Mouse (Mus musculus): ENCODE data around the gene Ensa.
"Not testable (repeated sequence)": the region's sequence is repeated elsewhere in the genome, so short reads cannot be mapped to it uniquely, and the experiment has no call there.

The Ensa gene

DNA sequence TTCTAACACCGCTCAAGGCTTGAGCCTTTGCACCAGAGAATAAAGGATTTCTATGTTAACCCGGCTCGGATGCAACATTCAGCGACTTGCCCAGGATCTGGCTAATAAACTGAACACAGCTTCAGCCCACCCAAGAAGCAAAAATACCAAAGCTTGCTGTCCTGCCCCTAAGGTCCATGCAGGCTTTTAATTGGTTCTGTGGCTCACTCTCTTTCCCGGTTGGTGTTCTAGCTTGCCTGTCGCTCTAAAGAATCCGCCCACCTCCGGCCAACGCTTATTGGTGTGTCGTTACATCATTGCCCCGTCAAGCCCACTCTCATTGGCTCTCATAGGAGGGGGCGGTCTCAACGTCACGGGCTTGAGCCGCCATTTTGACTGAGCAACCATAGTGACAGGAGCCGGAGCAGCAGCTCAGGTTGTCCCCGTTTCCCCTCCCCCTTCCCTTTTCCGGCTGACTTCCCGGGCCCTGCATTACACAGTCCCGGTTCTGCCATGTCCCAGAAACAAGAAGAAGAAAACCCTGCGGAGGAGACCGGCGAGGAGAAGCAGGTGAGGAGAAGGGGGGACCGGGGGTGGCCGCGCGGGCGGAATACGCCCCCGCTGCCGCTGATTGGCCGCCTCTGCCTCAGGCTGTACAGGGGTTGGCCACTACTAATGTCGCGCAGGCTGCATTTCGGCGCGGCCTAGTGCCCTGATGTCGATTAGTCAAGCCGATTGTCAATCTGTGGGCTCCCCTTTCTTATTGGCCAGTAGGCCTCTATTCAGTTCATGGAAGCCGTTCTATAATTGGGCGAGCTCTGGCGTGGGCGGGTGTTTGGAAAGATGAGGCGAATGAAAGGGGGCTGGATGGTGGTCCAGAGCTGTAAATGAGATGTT is at the start of gene Ensa:
Gene Ensa, plus strand, starts transcription at position 366 of the 876 bp plus-strand sequence.
- DNase-seq (ENCODE audit: low spot score in 2 of 2), result peak; percentile 98 to 99

DNA sequence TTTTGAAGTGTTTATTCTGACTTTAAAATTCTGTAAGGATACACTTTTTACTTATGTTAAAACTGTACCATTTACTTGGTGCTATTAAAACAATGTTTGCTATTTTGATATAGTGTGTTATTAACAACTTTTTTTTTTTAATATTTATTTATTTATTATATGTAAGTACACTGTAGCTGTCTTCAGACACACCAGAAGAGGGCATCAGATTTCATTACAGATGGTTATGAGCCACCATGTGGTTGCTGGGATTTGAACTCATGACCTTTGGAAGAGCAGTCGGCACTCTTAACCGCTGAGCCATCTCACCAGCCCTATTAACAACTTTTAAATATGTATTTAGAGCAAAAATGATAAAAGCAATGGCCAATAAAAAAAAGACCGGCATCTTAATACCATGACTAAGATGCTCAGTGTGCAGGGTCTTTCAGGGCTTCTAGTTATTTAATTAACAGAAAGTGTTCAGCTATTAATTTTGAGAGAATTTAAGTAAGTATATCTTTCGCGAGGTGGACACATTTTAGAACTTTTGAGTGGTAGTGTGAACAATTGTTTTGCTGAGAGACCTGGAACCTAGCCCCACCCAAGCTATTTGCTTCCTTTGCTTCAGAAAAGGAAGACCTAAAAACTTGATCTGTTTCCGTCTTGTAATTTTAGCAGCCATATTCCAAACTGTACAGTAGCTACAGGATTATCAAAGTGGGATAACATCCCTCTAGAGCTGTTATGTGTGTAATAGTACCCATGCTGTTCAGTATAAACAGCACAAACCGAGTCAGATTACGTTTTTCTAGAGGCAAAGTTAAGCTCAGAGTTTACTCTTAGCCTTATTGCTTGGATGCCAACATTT is 36.8 kb upstream of the Ensa start:
- peak; percentile 1 to 2 for DNase-seq (ENCODE audit: low spot score in 2 of 2)

DNA sequence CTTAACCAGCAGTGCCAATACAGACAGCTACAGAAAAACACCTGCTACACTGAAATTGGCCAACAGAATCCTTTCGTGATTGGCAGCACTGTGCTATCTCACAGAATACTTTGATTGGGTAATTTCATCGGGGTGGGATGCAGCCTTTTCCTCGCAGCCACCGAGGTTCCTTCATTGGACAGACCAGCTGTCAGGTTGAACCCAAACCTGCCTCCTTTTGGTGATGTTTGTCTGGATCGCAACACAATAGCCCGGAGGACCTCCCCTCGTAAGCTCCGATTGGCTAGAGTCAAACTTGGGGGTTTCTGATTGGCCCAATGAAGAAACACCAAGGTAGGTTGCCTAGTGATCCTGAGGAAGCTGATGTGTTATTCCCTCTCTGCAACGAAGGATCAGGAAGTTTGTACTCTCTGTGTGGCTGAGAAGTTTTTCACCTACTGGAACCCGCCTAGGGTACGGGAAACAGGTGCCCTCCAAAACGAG is 36.1 kb upstream of the Ensa start, which contains the start of gene Golph3l:
Gene Golph3l, plus strand, starts transcription at position 331 of the 483 bp plus-strand sequence.
- peak; percentile 97 for DNase-seq (ENCODE audit: low spot score in 2 of 2)

DNA sequence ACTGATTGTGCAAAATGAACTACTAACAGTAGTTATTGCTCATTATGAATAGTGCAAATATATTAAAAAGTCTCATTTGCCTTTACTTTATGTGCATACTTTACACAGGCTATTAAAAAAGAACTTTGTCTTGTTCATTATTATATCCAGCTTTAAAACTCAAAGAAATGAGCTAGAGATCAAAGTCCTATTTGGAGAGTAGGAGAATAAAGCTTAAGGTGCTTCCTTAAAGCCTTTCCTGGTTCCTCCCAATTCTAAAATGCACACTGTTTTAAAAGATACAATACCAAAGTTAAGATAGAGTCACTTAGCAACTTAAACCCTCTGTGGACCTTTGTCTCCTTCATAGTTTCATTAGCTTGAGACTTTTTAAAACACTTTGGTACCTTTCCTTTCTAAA is 26.1 kb upstream of the Ensa start:
- no peak for DNase-seq (ENCODE audit: low spot score in 2 of 2)

DNA sequence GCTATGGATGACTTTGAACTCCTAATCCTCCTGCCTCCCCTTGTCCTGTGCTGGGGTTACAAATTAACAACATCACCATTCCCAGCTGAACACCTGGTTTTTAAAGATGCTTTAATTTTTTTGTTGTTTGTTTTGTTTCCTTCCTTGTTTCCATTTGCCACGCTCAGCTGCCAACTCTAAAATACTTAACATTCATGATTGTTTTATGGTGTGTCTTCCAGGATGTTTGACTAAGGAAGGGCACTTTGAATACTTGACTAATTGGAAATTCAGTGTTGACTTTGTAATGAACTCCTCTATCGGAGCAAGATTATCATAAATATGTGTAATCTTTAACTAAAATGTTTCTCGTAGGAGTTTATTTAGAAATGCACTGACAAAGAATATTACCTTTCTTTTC is 23.5 kb upstream of the Ensa start:
- DNase-seq (ENCODE audit: low spot score in 2 of 2), result no peak

DNA sequence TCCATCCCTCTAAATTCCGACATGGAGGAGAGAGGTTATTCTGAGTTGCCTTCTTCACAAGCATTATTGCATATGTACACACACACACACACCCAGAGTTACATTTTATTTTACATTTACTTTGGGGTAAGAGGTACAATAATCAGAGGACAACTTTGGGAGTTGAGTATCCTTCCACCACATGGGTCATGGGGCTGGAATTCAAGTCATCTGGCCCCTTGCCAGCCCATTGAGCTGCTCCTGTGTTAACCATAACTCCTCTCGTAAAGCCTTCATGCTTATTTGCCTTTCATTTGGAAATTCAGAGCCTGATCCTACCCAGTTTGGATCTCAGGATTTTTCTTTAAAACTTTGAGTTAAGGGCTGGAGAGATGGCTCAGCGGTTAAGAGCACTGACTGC is 18.7 kb upstream of the Ensa start:
- DNase-seq (ENCODE audit: low spot score in 2 of 2), result no peak

DNA sequence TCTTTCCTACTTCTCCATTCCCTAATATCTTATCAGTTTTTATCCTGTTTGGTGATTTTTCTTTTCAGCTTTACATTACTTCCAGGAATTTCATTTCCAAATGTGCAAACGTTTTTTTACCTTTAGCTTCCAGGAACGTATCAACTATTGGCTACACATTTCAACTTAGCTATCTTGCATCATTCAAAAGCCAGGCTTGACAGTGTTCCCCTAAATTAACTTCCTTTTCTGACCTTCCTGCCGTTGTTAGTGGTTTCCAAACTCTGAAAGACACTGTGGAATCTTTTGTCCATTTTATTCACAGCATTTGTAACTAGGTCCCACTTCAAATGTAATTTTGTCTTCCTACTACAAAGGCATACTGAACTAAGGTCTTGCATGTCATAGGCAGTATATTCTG is 15.6 kb upstream of the Ensa start:
- DNase-seq (ENCODE audit: low spot score in 2 of 2), result no peak

DNA sequence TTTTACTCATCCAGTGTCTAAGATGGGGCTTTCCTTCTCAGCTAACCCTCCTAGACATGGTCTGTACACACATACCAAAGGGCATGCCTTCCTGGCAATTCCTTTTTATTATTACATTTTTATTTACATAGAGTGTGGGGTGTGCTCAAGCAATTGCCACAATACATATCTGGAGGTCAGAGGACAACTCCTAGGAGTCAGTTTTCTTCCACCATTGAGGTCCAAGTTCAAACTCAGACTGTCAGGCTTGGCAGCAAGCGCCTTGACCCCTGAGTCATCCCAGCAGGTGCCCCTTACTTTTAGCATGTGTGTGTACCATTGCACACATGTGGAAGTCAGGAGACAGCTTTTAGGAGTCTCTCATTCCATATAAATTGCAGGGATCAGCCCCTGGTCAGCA is 10.8 kb upstream of the Ensa start:
- DNase-seq (ENCODE audit: low spot score in 2 of 2), result no peak

DNA sequence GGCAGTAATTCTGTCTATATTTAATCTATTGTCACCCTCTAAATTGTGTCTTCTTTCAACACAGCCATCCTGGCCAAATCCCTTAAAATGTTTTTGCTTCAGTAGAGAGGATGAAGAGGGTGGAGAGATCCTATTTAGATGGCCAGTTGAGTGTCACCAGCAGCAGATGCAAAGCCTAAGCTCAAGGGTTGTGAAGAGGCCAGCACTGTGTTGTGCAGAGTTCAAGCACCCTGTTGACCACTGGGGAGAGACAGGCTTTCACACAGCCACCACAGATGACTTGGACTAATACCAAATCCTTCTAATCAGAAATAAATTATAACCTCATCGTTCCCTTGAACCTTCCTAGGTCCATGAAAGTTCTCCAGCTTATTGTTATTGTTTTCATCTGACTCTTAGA is 6.3 kb upstream of the Ensa start:
- DNase-seq (ENCODE audit: low spot score in 2 of 2), result no peak

DNA sequence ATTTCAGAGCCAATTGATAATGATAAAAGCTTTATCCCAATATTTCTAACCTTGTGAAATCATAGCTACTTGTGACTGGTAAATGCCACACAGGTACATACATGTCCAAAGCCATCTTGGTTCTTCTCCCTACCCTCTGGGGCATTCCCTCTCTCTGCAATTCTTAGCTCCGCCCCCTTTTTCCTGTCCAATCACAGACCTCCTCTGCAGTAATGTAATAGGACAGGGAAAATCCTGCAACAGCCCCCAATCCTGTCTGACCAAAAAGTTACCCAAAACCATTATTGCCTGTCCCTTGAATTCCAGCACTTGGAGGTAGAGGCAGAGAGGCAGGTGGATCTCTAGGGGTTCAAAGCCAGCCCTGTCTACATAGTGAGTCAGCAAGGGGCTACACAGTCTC is 3.6 kb upstream of the Ensa start:
- DNase-seq (ENCODE audit: low spot score in 2 of 2), result no peak

DNA sequence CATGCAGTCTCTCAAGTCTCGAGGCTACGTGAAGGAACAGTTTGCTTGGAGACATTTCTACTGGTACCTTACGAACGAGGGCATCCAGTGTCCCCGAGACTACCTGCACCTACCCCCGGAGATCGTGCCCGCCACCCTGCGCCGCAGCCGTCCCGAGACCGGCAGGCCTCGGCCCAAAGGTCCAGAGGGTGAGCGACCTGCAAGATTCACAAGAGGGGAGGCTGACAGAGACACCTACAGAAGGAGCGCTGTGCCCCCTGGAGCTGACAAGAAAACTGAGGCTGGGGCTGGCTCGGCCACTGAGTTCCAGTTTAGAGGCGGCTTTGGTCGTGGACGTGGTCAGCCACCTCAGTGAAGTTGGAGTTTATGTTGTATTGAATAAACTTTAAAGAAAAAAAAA is 2.4 kb upstream of the Ensa start:
- not testable (repeated sequence) for DNase-seq (ENCODE audit: low spot score in 2 of 2)

DNA sequence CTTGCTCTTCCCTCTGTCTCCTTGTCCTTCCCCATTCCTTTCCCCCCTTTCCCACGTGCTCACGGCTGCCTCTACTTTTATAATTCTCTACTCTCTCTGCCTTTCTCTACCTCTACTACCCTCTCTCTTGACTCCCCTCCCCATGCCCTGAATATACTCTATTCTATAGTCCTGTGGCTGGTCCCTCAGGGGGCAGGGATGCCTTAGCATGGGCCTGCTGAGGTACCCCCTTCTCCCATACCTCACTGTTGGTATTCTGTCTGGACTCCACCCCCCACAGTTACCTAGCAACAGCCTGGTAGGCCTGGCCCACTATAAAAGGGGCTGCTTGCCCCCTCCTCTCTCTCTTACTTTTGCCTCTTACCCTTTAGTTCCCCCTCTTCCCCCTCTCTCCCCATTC is 1.2 kb upstream of the Ensa start:
- DNase-seq (ENCODE audit: low spot score in 2 of 2), result no peak

DNA sequence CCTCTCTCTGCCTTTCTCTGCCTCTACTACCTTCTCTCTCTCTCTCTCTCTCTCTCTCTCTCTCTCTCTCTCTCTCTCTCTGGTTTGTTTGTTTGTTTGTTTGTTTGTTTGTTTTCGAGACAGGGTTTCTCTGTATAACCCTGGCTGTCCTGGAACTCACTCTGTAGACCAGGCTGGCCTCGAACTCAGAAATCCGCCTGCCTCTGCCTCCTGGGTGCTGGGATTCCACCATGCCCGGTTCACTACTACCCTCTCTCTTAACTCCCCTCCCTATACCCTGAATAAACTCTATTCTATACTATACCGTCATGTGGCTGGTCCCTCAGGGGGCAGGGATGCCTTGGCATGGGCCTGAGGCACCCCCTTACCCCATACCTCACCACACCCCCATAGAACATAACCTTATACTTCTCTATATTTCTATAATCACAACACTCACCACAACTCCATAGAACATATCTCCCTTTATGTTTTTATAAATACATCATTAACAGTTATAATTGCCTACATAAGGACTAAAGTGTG is 740 bp upstream of the Ensa start:
- DNase-seq (ENCODE audit: low spot score in 2 of 2), result not testable (repeated sequence)

DNA sequence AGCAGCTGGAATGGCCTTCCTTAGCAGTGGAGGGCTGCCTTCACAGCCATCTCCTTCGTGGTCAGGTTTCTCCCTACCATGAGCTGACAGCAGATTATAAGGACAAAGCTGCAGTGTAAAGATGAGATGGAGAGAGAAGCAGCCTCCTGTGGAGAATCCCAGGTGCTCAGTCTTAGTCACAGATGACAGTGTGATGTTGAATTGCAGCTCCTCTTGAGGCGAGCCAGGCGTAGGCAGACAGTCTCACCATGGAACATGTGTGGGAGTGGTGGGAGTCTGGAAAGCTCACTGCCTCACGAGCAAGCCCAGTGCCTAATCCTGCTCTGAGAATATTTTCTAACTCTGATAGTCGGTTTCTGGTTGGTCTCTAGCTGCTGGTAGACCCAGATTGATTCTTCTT is 3.0 kb downstream of the Ensa start:
- DNase-seq (ENCODE audit: low spot score in 2 of 2), result no peak

DNA sequence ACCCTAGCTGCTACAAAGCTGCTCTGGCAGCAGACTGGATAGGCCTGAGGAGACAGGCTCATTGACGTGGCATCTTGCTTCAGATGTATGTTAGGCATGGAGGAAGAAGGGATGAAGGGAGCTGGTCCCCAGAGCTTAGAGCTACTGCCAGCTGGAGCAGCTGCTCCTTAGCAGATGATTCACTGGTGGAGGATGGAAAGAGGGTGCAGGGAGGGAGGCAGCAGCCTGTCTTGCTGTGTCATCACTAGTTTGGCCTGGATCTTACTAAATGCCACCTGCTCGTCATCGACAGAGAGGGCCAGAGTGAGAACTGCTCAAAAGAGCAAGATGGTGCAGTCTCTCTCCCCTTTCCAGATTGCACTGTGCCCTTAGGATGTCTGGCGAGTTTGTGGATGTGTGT is 5.0 kb downstream of the Ensa start:
- no peak for DNase-seq (ENCODE audit: low spot score in 2 of 2)

DNA sequence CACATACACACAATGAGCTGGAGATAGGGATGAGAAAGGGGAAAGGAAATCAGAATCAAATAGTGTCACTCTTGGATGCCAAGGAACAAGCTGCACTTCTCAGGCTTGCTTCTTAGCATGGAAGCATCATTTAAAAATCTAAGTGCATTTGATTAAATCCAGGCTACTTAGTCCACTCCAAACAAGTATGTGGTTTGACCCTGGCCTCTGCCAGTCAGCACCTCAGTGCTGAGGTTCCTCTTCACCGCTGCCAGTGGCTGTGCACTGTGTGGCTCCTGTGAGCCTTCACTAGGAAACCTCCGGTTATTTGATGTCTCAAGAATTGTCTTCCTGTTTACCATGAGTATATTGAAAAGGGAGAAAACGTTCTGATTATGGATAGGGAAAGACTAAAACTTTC is 6.1 kb downstream of the Ensa start:
- no peak for DNase-seq (ENCODE audit: low spot score in 2 of 2)

DNA sequence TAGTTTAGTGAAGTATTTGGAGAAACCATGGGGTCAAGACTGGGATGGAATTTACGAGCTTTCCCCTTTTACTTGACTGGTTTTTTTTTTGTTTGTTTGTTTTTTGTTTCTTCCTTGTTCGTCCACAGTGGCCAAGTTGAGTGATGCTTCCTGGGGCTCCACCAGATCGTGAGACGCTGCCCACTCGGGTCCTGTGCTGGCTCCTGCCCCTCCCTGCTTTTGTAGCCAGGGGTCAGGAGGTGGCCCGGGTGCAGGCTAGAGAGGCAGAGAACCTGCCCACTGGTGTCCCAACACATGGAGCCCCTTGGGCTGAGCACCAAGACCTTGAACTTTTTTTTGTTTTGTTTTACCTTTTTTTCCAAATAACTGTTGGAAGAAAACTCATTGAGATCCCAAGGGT is 6.5 kb downstream of the Ensa start:
- DNase-seq (ENCODE audit: low spot score in 2 of 2), result no peak

DNA sequence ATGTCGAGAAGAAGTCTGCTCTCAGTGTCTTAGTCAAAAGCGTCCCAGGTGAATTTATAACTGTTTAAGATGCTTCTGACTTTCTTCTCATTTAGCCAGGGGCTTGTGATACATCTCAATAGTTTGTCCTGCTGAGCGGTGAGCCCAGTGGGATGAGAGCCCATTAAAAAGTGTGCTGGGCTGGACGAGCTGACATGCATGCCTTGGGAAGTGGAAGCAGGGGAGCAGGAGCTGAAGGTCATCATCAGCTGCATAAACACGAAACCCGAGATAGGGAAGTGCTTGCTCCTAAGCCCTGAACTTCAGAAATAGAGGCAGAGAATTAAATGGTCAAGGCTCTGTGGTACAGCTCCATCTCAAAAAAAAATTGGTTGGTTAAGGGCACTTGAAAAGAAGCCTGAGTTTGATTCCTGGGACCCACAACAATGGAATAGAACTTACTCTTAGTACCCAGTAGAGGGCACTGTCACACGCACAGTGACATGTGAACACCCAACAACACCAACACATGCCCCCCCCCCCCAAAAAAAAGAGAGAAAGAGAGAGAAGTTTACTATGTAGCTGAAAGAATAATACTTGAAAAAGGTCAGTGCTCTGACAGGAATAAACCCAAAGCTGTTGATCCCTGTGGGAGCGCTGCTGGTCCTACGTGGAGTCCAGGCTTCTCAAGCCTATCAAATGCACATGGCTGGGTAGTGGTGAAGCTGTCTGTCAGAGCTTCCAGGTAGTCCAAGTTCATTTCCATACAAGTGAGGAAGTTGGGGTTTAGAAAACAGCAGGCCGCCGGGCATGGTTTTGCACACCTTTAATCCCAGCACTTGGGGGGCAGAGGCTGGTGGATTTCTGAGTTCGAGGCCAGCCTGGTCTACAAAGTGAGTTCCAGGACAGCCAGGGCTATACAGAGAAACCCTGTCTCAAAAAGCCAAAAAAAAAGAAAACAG is 8.1 kb downstream of the Ensa start:
- DNase-seq (ENCODE audit: low spot score in 2 of 2), result no peak

DNA sequence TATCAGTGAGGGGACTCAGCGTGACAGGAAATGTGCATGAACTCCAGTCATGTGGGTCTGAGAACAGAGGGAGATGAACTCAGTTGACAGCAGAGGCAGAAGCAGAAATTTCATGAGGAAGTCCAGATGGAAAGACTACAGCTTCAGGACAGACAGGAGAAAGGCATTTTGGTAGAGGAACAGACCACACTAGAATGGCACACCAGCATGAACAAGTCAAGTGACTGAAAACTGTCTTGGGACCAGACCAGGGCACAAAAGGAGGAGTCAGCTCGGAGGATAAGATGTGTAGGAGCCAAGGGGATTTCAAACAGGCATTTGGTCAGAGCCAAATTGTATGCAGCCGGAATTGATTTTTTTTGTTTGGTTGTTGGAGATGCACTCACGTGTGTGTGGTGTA is 10.8 kb downstream of the Ensa start:
- no peak for DNase-seq (ENCODE audit: low spot score in 2 of 2)

DNA sequence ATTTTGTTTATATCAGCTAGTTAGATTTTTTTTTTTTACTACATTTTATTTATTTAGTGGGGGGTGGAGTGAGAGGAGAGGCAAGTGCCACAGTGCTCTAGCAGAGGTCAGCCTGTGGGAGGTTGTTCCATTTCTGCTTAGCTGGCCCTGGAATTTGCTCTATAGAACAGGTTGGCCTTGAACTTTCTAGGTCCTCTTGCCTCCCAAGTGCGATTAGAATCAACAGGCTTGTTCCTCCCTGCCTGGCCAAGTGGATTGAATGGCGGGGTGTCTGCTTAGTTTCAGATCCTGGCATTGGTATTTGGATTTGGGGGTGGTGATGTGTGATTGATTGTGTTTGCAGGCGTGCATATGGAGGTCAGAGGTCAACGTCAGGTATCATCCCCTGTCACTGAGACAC is 11.3 kb downstream of the Ensa start:
- DNase-seq (ENCODE audit: low spot score in 2 of 2), result no peak

DNA sequence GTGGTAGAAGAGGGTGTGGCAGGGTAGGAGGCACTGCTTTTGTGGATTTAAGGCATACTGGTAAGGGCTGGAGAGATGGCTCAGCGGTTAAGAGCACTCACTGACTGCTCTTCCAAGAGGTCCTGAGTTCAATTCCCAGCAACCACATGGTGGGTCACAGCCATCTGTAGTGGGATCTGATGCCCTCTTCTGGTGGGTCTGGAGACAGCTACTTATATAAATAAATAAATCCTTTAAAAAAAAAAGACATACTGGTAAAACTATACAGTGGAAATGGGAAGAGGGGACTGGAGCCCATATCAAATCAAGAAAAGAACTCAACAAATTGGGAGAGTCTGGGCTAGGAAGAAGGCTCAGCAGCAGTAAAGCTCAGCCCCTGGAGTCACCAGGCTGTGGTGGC is 14.9 kb downstream of the Ensa start:
- DNase-seq (ENCODE audit: low spot score in 2 of 2), result no peak
